Mouse (Mus musculus): ENCODE data around the gene Sf3a1.
A peak's percentile ranks its signal among the peaks of the same experiment; 100 is the strongest.

The Sf3a1 gene

DNA sequence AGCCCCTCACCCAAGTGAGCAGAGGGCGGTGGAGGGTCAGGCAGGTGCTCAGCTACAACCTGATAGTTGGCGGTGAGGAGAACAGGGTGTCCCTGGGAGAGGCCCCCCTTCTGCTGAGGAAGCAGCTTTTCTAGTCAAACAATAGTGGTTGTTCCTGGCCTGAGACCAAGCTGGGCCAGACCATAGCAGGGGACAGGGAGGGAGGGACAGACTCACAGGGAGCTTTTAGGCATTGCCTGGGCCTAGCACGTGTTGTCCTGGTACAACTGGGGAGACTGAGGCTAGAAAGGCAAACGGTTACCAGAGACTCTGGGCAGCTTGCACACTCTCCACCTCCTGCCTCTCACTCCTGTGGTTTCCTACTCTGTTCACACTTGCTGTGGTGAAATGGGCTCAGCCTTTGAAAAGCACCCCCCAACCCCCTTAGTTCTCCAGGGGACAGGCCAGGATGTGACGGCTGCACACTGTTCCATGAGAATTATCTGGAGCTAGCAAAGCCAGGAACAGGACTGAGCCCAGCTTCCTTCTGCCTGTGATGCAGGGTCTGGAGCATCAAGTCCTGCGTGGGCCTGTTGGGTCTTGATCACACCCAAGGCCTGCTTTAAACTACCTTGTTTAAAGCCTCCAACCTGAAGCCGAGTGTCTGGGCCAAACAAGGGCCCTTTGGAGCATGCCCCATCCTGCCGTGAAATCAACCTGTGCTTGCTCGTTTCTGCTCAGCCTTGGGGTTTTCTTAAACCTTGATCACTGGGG lies 56.3 kb downstream of the Sf3a1 start:
- DNase-seq (ENCODE audit: low read depth), result no peak

DNA sequence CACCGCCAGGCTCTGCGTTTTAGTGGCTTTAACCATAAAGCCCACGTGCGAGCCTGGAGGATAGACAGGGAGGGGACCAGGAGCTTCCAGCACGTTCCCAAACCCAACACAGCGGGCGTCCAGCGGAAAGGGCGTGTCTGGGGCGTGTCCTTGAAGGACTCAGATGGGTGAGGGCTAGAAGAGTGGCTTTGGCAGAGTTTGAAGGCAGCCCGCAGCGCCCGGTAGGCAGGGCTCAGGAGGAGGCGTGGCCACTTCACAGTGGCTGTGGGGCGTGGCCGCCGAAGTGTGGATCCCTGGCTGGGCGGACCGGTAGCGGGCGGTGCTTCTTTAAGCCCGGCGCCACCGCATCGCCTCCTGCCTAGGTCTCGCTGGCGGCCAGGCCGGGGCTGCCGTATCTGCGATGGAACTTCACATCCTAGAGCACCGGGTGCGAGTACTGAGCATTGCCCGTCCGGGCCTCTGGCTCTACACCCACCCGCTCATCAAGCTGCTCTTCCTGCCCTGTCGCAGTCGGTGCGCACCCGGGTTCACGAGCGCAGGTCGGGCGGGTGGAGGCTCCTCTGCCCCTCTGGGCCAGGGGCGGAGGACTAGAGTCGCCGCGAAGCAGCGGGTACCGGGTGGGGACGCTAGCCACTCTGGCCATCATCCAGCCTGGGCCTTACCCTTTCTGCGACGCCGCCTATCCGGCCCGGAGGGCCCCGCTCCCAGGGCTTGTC lies 57.9 kb downstream of the Sf3a1 start, which contains the start of gene Castor1:
Castor1 (plus strand) TSS at position 312 of the 716 bp plus-strand sequence.
- DNase-seq (ENCODE audit: low read depth), result peak; percentile 95

DNA sequence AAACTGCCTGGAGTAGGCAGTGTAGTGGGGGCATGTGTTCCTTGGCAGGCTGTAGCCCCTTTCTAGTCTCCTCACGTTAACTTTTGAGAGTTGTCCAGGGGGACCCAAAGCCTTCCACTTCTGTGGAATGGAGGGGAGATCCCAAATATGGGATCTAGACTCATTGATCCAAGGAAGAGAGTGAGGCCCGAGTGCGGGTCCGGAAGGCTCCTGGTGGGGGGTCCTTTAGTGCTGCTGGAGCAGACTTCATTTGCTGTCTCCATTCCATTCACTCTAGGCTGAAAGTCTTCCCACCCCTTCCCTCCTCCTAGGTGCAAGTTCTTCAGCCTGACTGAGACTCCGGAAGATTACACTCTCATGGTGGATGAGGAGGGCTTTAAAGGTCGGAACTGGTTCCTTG lies 58.5 kb downstream of the Sf3a1 start:
- no peak for DNase-seq (ENCODE audit: low read depth)

DNA sequence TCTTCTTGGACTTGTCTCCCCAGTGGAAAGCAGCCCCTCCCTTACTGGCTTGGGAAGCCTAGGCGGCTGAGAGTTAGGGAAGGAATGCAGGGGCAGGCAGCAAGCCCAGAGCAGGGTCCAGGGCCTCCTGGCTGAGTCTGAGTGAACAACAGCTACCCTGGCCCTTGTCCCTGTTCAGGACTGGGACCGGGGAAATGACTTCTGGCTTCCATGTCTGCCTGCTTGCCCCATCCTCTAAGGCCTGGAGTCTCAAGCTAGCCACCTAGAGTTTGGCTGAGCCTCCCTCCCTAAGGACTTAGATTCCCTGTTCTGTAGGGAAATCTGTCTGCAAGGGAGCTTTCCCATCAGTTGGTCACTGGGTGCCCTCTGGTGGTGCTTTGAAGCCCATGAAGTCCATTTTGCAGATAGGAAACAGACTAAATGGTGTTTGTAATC lies 59.2 kb downstream of the Sf3a1 start:
- peak; percentile 81 for DNase-seq (ENCODE audit: low read depth)

DNA sequence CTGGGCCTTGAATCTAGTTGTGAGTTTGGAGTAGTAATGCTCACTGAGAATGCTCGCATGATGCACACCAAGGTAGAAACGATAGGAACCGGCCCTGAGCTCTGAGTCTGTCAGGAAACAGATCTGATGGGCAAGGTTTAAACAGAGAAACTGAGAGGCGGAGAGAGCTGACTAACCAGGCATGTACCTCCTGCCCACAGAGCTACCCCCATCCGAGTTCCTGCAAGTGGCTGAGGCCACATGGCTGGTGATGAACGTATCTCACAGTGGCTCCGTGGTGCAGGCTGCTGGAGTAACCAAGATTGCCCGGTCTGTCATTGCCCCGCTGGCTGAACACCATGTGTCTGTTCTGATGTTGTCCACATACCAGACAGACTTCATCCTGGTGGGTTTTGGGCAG lies 59.8 kb downstream of the Sf3a1 start:
- DNase-seq (ENCODE audit: low read depth), result peak; percentile 64

DNA sequence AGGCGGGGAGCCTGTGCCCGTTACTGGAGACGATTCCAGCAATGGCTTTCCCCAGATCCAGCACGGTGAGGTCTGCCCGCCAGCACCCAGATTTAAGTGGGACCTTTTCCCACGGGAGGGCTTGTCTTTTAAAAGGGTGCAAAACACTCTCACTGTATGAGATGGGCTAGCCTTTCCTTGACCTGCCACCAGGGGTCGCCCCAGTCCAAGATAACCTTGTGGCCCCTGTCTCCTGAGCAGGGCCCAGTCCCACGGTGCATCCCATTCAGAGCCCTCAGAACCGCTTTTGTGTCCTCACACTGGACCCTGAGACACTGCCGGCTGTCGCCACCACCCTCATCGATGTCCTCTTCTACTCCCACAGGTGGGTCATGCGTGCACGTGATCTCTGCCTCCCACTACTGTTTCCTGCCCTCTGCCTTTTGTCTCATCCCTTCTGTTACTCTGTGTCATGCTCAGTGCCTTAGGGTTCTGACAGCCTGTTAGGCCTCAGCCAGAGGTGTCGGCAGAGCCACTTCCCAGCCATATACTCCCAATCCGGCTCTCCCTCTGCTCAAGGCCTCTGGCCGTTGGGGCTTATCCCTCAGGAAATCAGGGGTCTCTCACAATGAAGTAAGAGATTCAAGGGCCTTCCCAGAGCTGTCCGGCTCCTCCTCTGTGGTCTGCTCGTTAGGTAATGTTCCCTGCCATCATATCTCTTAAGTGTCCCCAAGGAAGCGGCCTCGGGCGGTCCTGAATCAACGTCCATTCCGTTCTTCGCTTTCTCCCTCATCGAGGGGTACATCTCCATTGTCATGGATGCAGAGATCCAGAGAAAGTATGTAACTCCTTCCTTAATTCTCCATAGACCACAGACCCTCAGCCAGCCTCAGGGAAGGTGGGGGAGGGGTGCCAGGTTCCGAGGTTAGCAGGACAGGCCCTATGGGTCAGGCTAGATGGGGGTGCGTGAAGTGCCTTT lies 60.6 kb downstream of the Sf3a1 start:
- peak; percentile 92 for DNase-seq (ENCODE audit: low read depth)

DNA sequence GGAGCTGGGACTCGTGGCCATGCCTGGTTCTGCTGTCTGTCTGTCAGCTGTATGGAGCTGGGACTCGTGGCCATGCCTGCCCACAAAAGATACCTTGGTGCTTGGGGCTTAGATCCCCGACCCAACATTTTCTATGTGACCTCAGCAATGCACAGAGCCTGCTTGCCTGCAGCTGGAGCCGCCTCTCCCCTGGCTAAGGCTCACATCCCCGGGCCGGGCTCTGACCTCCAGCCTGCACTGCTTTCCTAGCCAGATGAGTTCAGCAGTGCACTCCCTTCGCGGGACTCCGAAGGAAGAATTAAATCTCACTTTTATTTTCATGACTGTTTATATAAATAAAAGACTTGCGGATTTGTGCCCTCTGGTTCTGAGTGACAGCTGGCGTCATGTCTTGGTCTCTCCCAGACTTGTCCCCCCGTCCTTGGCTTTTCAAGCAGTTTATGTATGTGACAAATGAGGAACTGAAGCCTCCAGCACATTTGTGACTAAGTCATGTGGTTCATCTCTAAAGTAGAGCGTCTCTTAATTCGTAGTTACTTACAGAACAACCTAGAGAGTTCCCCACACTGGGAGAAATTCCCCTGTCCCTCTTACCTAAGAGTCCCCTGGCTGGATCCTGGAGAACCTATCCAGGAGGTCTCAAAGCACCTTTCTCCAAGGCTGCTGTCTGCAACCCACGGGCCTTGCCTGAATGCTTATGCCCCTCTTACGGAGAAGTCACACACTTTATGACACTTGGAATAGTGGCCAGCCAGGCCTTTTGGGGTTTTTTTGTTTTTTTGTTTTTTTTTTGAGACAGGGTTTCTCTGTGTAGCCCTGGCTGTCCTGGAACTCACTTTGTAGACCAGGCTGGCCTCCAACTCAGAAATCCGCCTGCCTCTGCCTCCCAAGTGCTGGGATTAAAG lies 62.1 kb downstream of the Sf3a1 start:
- DNase-seq (ENCODE audit: low read depth), result no peak

DNA sequence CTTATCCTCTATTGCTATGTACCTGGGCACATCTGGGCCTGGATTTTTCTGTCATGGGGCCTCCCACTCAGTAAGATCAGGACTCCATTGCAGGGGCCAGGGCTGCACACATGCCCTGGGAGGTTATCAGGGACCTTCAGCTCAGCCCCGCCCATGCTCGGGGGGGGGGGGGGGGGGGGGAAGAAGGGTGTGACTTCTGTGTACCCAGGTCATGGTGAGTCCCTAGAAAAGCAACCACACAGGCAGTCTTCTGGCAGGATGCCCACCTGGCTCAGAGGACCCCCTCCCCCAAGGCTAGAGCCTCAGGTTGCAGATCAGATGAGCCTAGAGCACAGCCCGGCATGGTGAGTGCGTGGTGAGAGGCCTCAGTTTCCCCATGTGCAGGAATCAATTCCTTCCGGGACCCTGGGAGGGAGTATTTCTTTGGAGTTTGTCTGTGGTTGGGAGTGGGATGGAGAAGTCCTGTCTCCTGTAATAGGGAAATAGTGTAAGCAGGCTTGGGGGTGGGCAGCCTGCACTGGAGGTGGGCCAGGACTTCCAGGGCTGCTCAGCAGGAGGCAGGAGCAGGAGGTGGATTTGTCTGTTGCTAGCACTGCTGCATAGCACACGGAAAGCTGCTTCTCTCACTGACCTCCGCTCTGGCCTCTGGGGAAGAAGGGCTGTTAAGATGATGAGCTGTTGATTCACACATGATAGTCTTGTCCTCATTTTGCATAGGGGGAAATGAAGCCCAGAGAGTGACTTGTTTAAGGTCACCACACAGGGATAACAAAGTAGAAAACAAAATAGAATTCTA lies 63.4 kb downstream of the Sf3a1 start:
- peak; percentile 68 for DNase-seq (ENCODE audit: low read depth)

DNA sequence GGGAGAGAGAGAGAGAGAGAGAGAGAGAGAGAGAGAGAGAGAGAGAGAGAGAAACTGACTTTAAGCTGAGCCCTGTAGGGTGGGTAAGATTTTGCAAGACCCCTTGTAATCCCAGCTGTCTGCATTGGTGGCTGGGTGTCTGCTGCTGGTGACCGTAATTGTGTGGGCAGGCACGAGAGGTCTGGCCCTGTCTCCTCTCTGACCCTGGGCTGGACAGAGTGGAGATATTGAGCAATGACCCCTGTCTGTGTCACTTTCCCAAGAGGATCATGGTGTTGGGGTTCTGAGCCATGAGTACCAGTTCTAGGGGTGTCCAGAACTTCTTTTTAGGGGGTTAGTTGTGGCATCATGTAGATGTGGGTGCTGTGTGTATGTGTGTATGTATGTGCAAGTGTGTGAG lies 64.1 kb downstream of the Sf3a1 start:
- DNase-seq (ENCODE audit: low read depth), result no peak

DNA sequence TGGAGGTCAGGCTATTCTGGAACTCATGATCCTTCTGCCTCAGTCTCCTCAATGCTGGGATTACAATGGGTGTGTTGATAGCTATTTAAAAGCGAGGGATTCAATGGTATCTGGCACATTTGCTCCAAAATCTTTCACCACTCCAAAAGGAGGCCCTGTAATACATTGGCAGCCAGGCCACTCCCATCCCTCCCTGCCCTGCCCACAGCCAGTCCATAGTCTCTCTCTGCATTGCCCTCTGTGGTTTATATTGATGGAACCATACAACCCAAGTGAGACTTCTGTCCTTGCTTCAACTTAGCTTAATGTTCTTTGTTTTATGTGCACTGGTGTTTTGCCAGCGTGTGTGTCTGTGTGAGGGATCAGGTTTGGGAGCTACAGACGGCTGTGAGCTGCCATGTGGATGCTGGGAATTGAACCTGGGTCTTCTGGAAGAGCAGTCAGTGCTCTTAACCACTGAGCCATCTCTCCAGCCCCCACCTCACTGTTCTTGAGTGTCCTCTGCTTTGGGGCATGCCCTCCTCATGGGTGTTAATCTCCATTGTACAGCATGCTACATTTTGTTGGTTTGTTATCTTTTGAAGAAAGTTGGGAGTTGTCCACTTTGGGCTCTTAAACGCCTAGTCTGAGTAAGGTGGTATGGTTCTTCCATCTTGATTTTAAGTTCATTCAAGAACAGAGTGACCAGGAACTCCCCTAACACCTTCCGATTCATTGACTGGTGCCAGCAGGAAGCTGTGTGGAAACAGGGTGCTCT lies 66.6 kb downstream of the Sf3a1 start:
- no peak for DNase-seq (ENCODE audit: low read depth)

DNA sequence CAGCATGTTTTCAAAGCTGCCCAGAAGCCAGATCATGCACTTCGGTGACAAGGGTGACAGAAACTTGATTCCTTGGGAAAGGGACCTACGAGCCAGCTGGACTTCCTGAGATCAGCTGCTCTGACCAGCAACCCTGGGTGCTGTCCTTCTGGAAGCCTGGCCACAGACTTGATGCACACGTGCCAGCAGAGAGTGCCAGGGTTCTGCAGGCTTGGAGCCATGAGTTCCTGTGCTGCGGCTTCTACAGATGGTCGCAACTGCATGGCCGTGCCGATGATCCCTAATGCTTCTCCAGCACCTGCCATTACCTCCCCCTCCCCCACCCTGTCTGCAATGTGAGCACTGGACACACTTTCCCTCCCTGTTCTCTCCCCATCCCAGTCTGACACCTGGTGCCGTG lies 68.3 kb downstream of the Sf3a1 start:
- no peak for DNase-seq (ENCODE audit: low read depth)

DNA sequence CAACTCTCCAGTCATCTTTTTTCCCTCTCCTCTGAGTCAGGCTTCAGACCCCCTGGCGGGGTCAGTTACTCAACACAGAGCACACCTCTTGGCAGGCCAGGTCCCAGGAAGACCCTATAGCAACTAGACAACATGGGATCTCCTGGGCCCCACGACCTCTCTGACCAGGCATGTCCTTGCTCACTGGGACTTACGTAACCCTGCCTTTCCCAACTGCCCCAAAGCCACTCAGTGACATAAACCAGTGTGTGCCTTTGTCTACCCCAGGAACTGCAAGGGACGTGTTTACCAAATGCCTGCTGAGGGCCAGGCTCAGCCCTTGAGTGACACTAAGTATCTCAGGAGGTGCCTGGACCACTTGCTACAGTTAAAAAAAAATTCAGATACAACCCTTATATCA lies 69.7 kb downstream of the Sf3a1 start:
- DNase-seq (ENCODE audit: low read depth), result no peak

DNA sequence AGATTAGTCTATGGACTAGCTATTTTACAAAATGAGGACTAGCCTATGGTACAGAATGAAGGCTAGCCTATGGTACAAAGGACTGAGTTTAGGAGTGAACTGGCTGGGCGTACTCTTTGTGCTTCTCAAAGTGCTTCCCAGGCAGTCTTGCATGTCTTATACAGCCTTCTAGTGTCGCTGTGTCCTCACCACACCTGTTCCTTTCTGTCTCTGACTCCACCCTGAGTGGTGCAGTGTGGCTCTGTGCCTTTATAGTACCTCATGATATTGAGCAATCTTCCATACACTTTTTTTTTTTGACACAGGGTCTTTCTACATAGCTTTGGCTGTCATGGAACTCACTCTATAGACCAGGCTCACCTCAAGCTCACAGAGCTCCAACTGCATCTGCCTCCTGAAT lies 71.3 kb downstream of the Sf3a1 start:
- DNase-seq (ENCODE audit: low read depth), result no peak

All from induced T-regulatory cell, adult 2 months (primary cell).